Mouse (Mus musculus) large intestine, adult 2 months (tissue): Measurements from ENCODE around the gene Crtac1. TPM values are rescaled to one million over a fixed set of nuclear protein-coding genes. Genes with fewer than 3 reads are reported as not detected.

Source experiments
- DNase-seq: peaks from one replicate; pipeline ENCODE4 v3.0.0-alpha.2; 2012; ENCODE audit warnings: low read depth, low spot score
- WGBS: fragments of 180-500 bp; shearing (Covaris S2); methylation state at CpG from one replicate; pipeline ENCODE4 v1.1.7; 2018; 5-methylcytosine and 5-hydroxymethylcytosine counted together
- polyA plus RNA-seq: library from polyadenylated mRNA; depleted of rRNA; stranded (reverse); fragments of >200 nt; gene quantifications from 2 replicates; pipeline ENCODE4 v1.2.3, GENCODE M21; 2012; rRNA removed

The Crtac1 gene
- polyA plus RNA-seq, 1 experiment: 0.56 TPM

DNA sequence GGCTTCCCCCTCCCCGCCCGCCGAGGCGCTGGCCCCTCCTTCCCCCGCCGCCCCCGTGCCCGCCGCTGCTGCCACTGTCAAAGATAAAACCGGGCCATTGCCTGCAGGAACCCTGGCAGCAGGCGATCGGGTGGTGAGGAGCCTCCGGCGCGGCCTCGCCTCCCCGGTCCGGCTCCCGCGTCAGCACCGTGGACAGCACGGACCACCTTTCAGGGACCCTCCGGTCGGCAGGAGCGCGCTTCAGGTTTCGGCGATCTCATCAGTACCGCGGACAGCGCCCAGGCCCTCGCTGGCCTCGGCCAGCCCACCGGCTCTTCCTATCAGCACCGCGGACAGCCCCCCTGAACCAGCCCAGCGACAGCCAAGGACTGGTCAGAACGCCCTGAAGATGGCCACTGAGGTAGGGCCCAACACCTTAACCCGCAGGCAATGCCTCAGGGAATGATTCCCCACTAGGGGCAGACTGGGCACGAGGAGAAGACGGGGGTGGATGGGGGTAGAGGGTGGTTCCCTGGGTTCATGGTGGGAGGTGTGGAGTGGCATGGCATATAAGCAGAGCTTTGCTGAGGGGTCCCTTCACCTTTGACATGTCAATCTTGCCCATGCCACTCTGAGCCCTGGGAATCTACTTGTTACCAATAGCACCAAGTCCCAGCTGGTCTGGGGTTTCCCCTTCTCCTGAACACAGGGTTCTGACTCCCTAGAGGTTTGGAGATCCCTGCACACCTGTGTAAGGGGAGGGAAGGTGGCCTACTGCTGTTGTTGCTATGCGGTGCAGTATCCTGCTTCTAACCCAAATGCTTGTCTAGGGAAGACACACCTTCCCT, 175.6 kb downstream of the Crtac1 start:
- no peak for DNase-seq
- 3% methylated on average over 37 of the region's 42 CpGs for WGBS

DNA sequence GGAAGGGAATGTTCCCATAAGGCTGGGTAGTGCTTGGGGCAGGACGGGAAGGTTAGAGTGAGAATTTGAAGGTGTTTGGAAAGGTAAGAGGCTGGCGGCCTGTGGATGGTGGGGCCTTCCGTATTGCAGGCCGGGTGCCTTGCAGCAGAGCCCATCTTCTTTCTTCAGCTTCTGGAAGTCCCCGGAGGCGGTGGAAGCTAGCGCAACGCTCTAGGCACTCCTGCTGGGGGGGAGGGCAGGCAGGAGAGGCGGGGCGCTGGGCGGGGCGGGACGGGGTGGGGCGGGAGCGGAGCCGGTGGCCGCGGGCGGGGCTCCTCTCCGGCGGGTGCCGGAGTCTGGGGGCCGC, 176.2 kb downstream of the Crtac1 start:
- 4% methylated on average over 14 of the region's 23 CpGs for WGBS
- DNase-seq: no peak

DNA sequence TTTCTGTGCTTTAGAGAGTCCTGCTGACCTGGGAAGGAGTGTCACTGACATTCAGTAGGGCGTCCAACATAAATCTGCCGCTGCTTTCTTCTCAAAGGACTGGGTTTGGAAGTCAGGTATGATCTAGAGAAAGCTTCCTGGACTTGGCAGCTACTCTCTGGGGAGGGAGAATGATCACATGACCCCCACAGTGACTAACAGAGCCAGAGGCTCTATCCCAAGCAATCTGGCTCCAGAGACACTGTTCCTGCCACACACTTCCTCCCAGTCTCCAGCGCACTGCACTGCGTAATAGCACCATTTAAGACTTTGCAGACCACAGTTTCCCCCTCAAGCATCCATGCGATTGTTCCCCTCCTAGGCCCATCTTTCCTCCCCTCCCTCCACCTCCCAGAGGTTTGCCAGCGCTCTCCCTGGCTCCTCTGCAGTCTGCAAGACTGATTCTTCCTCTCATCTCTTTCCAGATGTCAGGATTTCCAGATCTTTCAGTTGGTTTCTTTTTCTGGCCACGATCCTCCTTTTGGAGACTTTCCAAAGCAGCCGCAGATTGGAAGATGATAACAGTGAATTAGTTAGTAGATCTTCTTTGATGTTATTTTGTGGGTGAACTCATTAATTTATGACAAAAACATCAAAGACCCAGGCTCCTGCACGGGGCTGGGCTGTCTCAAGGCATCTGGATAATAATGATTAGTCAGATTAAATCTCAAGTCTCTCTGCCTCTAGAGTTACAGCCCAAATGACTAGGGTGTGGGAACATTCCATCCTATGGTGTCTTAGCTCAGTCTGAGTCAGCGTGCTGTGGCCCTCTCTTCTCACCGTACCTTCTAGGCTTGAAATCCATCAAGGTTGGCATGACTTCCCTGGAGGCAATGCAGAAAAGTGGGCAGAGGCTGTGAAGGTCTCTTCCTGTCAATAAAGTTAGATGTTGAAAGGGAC, 181.3 kb downstream of the Crtac1 start:
- 57% methylated on average over 11 of the region's 11 CpGs for WGBS
- no peak for DNase-seq

DNA sequence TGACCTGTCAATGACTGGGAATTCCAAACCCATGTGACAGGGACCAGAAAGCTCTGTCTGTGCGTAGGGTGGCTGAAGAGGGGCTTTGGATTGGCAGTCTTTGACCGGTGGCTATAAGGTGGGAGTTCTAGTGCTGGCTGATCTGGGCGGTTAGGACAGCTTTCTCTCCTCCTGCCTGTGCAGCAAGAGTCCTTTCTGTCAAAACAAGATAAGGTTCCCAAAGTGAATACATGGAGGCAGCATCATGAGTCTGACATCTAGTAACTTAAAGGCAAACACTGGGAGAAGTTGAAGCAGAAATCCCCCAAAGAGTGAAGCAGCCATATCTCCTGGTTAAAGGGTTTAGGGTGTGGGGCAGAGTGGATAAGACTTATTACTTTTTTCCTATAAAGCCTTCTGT, 184.1 kb downstream of the Crtac1 start, which contains the start of gene Golga7b:
Gene Golga7b, plus strand, starts transcription at position 56 of the 400 bp plus-strand sequence.
- 86% methylated on average over 3 of the region's 3 CpGs for WGBS
- no peak for DNase-seq

DNA sequence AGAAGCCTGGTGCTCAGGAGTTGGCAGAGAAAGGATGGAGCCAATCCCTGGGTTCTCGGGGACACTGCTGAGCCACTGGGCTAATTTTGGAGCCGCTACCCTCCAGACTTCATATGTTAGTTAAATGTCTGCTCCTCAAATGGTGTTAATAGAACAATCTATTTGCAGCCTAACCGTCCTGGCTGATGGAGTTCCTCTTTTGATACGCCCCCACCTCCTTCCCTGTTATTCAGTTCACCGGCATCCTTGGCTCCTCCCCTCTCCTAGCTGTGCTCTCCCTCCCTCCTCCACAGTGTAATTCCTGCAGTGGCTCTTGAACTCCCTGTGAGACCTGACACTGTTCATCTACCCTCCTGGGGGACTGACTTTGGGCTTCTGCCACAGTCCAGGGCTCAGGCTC, 185.0 kb downstream of the Crtac1 start:
- 54% methylated on average over 5 of the region's 5 CpGs for whole genome bisulfite sequencing

DNA sequence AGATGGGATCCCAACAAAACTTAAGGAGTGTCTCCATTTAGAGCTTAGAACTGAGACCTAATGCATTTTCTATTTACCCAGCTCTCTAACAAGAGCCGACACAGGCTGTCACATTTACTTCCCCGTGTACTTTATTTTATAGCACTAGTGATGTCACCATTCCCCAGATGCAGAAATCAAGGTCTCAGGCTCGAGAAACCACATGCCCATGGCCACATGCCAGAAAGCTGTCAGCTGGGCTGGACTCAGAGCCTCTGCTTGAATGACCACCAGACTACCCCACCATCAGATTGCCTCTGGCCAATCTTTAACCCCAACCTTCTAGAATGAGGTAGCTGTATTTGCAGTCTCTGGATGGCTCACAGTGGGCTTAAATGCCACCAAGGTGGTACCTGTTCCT, 188.2 kb downstream of the Crtac1 start:
- DNase-seq: no peak
- 7% methylated on average over 3 of the region's 3 CpGs for WGBS

More for the DNA sequence above, 185.0 kb downstream of the Crtac1 start:
- no peak for DNase-seq

DNA sequence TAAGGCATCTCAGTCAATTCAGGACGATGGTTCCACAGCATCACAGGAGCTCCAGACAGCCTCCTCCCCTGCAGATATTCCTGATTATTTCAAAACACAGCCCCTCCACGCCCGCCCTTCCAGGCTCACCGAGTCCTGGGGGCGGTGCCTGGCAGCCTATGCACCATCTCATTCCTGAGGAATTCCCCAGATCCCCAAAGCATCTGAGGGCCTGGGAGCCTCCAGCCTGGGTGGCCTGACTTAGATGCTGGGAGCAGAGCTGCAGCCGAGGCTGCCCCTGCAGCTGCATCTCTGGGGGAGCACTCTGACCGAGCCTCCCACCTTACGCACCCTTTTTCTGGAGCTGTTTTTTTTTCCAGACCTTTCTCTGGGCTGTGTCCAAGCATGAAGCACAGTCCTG, 190.7 kb downstream of the Crtac1 start:
- WGBS: 69% methylated on average over 8 of the region's 8 CpGs
- no peak for DNase-seq

DNA sequence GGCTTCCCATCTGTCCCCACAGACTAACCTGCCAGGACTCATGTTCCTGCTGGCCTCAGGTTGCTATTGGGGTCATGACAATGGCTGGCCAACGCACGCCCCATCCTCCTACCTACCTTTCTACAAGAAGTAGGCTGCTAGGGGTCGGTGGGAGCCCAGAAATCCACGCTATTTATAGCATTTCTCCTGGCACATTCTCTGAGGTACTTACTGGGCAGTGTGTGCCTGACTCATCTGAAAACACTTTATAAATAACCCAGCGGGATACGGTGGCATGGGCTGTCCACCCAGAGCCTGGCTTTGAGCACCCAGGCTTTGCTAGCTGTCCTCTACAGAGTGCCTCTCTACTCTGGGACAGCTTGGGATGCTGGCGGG, 193.3 kb downstream of the Crtac1 start:
- 69% methylated on average over 7 of the region's 7 CpGs for WGBS
- DNase-seq: no peak

DNA sequence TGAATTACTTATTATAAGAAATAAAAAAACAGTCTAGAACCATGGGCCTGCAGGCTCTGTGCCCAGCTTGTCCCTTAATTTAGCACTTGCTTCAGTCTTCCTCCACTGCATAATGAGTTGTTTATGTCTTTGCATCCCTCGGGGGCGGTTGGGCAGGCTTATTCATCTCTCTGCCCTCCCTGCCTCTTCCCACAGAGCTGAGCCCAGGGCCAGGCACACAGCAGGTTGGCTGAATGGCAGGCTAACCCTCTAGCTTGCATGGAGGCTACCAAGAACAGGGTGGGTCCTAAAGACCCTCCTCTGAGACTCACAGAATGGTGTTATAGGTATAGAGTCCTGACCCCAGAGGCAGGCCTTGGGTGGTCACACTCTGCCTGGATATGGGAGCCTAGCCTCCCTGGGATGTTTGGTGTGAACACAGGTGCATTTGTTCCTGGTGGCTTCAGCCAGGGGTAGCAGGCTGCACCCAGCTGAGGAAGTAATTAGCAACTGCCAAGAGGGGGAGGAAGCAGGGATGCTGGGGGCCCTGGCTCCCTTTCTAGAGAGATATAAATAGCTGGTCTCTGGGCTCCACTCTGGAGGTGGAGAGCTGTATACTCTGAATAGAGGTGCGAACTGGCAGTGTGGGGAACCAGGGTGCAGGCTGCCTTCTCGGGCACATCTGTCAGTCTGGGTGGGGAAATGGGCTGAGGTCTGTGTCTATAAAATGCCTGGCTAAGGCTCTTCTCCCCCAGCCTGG, 193.8 kb downstream of the Crtac1 start:
- 27% methylated on average over 4 of the region's 4 CpGs for WGBS
- no peak for DNase-seq

Other genes starting within 250 kb of the Crtac1 start
- 3.3 and 4.2 TPM in 2 replicates for gene Sfrp5, start 229.5 kb downstream of the Crtac1 start, polyA plus RNA-seq
- 0.76 and 1.0 TPM in 2 replicates for gene Golga7b, start 184.2 kb downstream of the Crtac1 start, polyA plus RNA-seq
- gene R3hcc1l, start 87.0 kb upstream of the Crtac1 start, polyA plus RNA-seq: 3.8 and 4.4 TPM in 2 replicates
- gene Loxl4, start 181.0 kb upstream of the Crtac1 start, polyA plus RNA-seq: 1.2 and 2.2 TPM in 2 replicates